Mouse (Mus musculus) MEL (cell line): Measurements from ENCODE around the gene Trim46. TPM values are rescaled to one million over a fixed set of nuclear protein-coding genes. Genes with fewer than 3 reads are reported as not detected.

Experiments used
- DNase-seq: peaks from one replicate; pipeline ENCODE4 v3.0.0; 2011; ENCODE audit warnings: low read depth, low spot score
- H3K27ac ChIP-seq: 2 replicates; pipeline ENCODE4 v1.5.1; 2012; ENCODE audit warnings: low read depth, mild to moderate bottlenecking, control low read depth, low read length, moderate library complexity; ENCODE audit not compliant: control insufficient read depth
- H3K27me3 ChIP-seq, 2 experiments: fragments of 150-350 bp in 1 of 2; sonication (generic) in 1 of 2; 2 replicates each; pipeline ENCODE4 v1.6.1; 2012; ENCODE audit warnings: low read length in 2 of 2, mild to moderate bottlenecking in 2 of 2, improper control_type of control experiment in 1 of 2, moderate library complexity in 1 of 2; ENCODE audit not compliant: insufficient read depth in 2 of 2, control insufficient read depth in 1 of 2
- H3K36me3 ChIP-seq, 2 experiments: 2 replicates each; pipeline ENCODE4 v1.6.1; 2012 to 2014; ENCODE audit warnings: low read length in 2 of 2, improper control_type of control experiment in 1 of 2, inconsistent platforms in 1 of 2, mild to moderate bottlenecking in 1 of 2; ENCODE audit not compliant: insufficient read depth in 2 of 2, control insufficient read depth in 1 of 2
- H3K4me1 ChIP-seq, 2 experiments: fragments of 150-350 bp in 1 of 2; sonication (generic) in 1 of 2; 2 replicates each; pipeline ENCODE4 v1.6.1; 2012; ENCODE audit warnings: low read length in 2 of 2, improper control_type of control experiment in 1 of 2, mild to moderate bottlenecking in 1 of 2; ENCODE audit not compliant: insufficient read depth in 2 of 2, control insufficient read depth in 1 of 2
- H3K4me3 ChIP-seq, 2 experiments: fragments of 150-350 bp in 1 of 2; sonication (generic) in 1 of 2; 2 replicates each; pipeline ENCODE4 v1.5.1; 2012; ENCODE audit warnings: low read depth in 2 of 2, low read length in 2 of 2, mild to moderate bottlenecking in 2 of 2, moderate library complexity in 2 of 2, control low read depth in 1 of 2, improper control_type of control experiment in 1 of 2; ENCODE audit not compliant: control insufficient read depth in 1 of 2, insufficient read depth in 1 of 2
- H3K79me2 ChIP-seq: 2 replicates; pipeline ENCODE4 v1.6.1; 2012; ENCODE audit warnings: mild to moderate bottlenecking, low read length, moderate library complexity; ENCODE audit not compliant: control insufficient read depth, poor library complexity, insufficient read depth
- H3K9ac ChIP-seq: 2 replicates; pipeline ENCODE4 v1.6.1; 2012; ENCODE audit warnings: low read depth, mild to moderate bottlenecking, control low read depth, low read length, moderate library complexity; ENCODE audit not compliant: control insufficient read depth, poor library complexity, severe bottlenecking
- H3K9me3 ChIP-seq: fragments of 150-350 bp; sonication (generic); replicated peaks from 2 replicates; pipeline ENCODE4 v1.6.1; 2012; ENCODE audit warnings: mild to moderate bottlenecking, low read length, improper control_type of control experiment, moderate library complexity; ENCODE audit not compliant: insufficient read depth
- BHLHE40 ChIP-seq: IDR thresholded peaks from 2 replicates; pipeline ENCODE4 v1.6.1; 2012; ENCODE audit warnings: low read depth, mild to moderate bottlenecking, inconsistent platforms, low read length, improper control_type of control experiment, borderline replicate concordance
- CHD1 ChIP-seq: IDR thresholded peaks from 2 replicates; pipeline ENCODE4 v1.6.1; 2012; ENCODE audit warnings: low read depth, mild to moderate bottlenecking, inconsistent platforms, low read length, improper control_type of control experiment
- EP300 ChIP-seq, 2 experiments: IDR thresholded peaks; 2 replicates each; pipeline ENCODE4 v1.6.1; 2011; ENCODE audit warnings: improper control_type of control experiment in 2 of 2, low read length in 2 of 2, low read depth in 1 of 2, mild to moderate bottlenecking in 1 of 2
- ETS1 ChIP-seq: IDR thresholded peaks from 2 replicates; pipeline ENCODE4 v1.6.1; 2012; ENCODE audit warnings: low read depth, mild to moderate bottlenecking, inconsistent platforms, low read length, improper control_type of control experiment, moderate library complexity
- GABPA ChIP-seq: IDR thresholded peaks from 2 replicates; pipeline ENCODE4 v1.6.1; 2012; ENCODE audit warnings: low read depth, mild to moderate bottlenecking, inconsistent platforms, low read length, improper control_type of control experiment, moderate library complexity
- GATA1 ChIP-seq: IDR thresholded peaks from 2 replicates; pipeline ENCODE4 v1.6.1; 2011; ENCODE audit warnings: low read depth, low read length, improper control_type of control experiment
- JUND ChIP-seq: IDR thresholded peaks from 2 replicates; pipeline ENCODE4 v1.6.1; 2011; ENCODE audit warnings: low read depth, mild to moderate bottlenecking, improper control_type of control experiment, low read length
- KAT2A ChIP-seq: conservative IDR thresholded peaks from 2 replicates; pipeline ENCODE4 v1.6.1; 2012; ENCODE audit warnings: low read depth, low read length, improper control_type of control experiment, inconsistent platforms
- MAFK ChIP-seq: IDR thresholded peaks from 2 replicates; pipeline ENCODE4 v1.6.1; 2011; ENCODE audit warnings: low read depth, mild to moderate bottlenecking, low read length, improper control_type of control experiment, borderline replicate concordance
- MAZ ChIP-seq: IDR thresholded peaks from 2 replicates; pipeline ENCODE4 v1.6.1; 2012; ENCODE audit warnings: low read depth, mild to moderate bottlenecking, inconsistent platforms, low read length, improper control_type of control experiment
- MXI1 ChIP-seq: IDR thresholded peaks from 2 replicates; pipeline ENCODE4 v1.6.1; 2011; ENCODE audit warnings: mild to moderate bottlenecking, low read depth, low read length, improper control_type of control experiment
- MYB ChIP-seq: IDR thresholded peaks from 2 replicates; pipeline ENCODE4 v1.6.1; 2011; ENCODE audit warnings: mild to moderate bottlenecking, low read depth, low read length, improper control_type of control experiment
- MYC ChIP-seq: IDR thresholded peaks from 2 replicates; pipeline ENCODE4 v1.6.1; 2011; ENCODE audit warnings: low read depth, mild to moderate bottlenecking, low read length, improper control_type of control experiment, moderate library complexity
- NRF1 ChIP-seq: IDR thresholded peaks from 2 replicates; pipeline ENCODE4 v1.6.1; 2014; ENCODE audit warnings: low read depth, mild to moderate bottlenecking, inconsistent platforms, low read length, improper control_type of control experiment, moderate library complexity; ENCODE audit not compliant: poor library complexity, insufficient read depth, severe bottlenecking
- POLR2AphosphoS2 ChIP-seq: IDR thresholded peaks from 2 replicates; pipeline ENCODE4 v1.6.1; 2011; ENCODE audit warnings: low read length, improper control_type of control experiment
- POLR2AphosphoS5 ChIP-seq: IDR thresholded peaks from 2 replicates; pipeline ENCODE4 v1.6.1; 2012; ENCODE audit warnings: low read depth, borderline replicate concordance, mild to moderate bottlenecking, inconsistent platforms, low read length, moderate library complexity, mixed read lengths
- RAD21 ChIP-seq: IDR thresholded peaks from 2 replicates; pipeline ENCODE4 v1.6.1; 2011; ENCODE audit warnings: mild to moderate bottlenecking, low read depth, low read length, improper control_type of control experiment
- RCOR1 ChIP-seq: IDR thresholded peaks from 2 replicates; pipeline ENCODE4 v1.6.1; 2012; ENCODE audit warnings: low read depth, mild to moderate bottlenecking, inconsistent platforms, low read length, improper control_type of control experiment
- SIN3A ChIP-seq: IDR thresholded peaks from 2 replicates; pipeline ENCODE4 v1.6.1; 2012; ENCODE audit warnings: low read length, improper control_type of control experiment, inconsistent platforms
- SMC3 ChIP-seq: IDR thresholded peaks from 2 replicates; pipeline ENCODE4 v1.6.1; 2011; ENCODE audit warnings: low read depth, low read length, improper control_type of control experiment
- TAL1 ChIP-seq: IDR thresholded peaks from 2 replicates; pipeline ENCODE4 v1.6.1; 2012; ENCODE audit warnings: mild to moderate bottlenecking, inconsistent platforms, low read length, moderate library complexity, mixed read lengths
- UBTF ChIP-seq: IDR thresholded peaks from 2 replicates; pipeline ENCODE4 v1.6.1; 2012; ENCODE audit warnings: low read depth, mild to moderate bottlenecking, inconsistent platforms, low read length, improper control_type of control experiment, moderate library complexity, borderline replicate concordance; ENCODE audit not compliant: insufficient read depth
- USF1 ChIP-seq: IDR thresholded peaks from 2 replicates; pipeline ENCODE4 v1.6.1; 2014; ENCODE audit warnings: low read depth, mild to moderate bottlenecking, inconsistent platforms, low read length, improper control_type of control experiment, moderate library complexity
- ZKSCAN1 ChIP-seq: IDR thresholded peaks from 2 replicates; pipeline ENCODE4 v1.6.1; 2012; ENCODE audit warnings: low read depth, mild to moderate bottlenecking, inconsistent platforms, low read length, improper control_type of control experiment, moderate library complexity
- ZMIZ1 ChIP-seq: IDR thresholded peaks from 2 replicates; pipeline ENCODE4 v1.6.1; 2012; ENCODE audit warnings: low read depth, mild to moderate bottlenecking, inconsistent platforms, low read length, improper control_type of control experiment, moderate library complexity
- ZNF384 ChIP-seq: IDR thresholded peaks from 2 replicates; pipeline ENCODE4 v1.6.1; 2012; ENCODE audit warnings: low read depth, mild to moderate bottlenecking, inconsistent platforms, low read length, improper control_type of control experiment
- polyA plus RNA-seq, 2 experiments: library from polyadenylated mRNA; stranded (reverse) in 1 of 2; unstranded in 1 of 2; fragments of >175 nt in 1 of 2; fragments of >200 nt in 1 of 2; gene quantifications; 2 replicates each; pipeline versions ENCODE4 v1.2.1 to v1.2.4; 2012; ENCODE audit warnings: low replicate concordance in 2 of 2, low read depth in 1 of 2; ENCODE audit not compliant: insufficient read length in 2 of 2, insufficient read depth in 1 of 2, missing spikeins in 1 of 2
- total RNA-seq: library from RNA; depleted of rRNA; stranded (reverse); fragments of 300-350 nt; gene quantifications from 2 replicates; pipeline ENCODE4 v1.2.3, GENCODE M21; 2012

Gene Trim46
- total and polyA plus RNA-seq, 3 experiments, result 3.3 to 7.7 TPM; not detected in 1

GRCm38 (mm10) chr3:89231772-89232275 is 14.3 kb downstream of the Trim46 start (continued):
- no peak for TF ChIP-seq JUND
- no peak for TF ChIP-seq GABPA
- no peak for TF ChIP-seq POLR2AphosphoS2
- TF ChIP-seq CHD1, result no peak

DNA sequence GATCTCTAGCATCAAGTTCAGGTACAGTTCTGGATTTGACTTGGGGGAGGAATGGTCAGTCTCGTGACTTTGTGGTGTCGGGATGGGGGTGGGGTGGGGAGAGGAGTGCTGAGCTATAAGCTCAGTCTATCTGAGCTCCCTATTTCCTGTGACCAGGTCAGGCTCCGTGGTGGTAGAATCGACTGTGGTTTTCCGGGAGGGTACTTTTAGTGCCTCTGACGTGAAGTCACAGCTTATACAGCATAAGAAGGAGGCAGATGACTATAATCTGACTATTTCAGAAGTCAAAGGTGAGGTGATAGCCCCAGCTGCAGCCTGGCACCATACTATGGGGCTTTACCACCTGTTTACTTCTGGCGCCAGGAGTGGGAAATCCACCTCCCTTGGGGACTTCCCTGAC is 14.8 kb downstream of the Trim46 start:
- H3K27me3 ChIP-seq, result no peaks in the 10 kb centered on the region
- no peak for TF ChIP-seq MAFK
- TF ChIP-seq BHLHE40, result no peak
- TF ChIP-seq MYB, result no peak
- TF ChIP-seq USF1, result no peak
- no peak for TF ChIP-seq MYC
- TF ChIP-seq POLR2AphosphoS5, result no peak
- no peak for TF ChIP-seq UBTF
- no peak for TF ChIP-seq MAZ
- no peak for TF ChIP-seq ZMIZ1
- no peak for TF ChIP-seq MXI1
- no peak for TF ChIP-seq ETS1
- TF ChIP-seq RAD21, result no peak
- TF ChIP-seq TAL1, result no peak
- no peak for TF ChIP-seq NRF1
- TF ChIP-seq, all 39 proteins: peak for 0
- H3K9ac ChIP-seq, result no peak overlapping the region
- no peak for DNase-seq
- H3K4me1 ChIP-seq, result peaks cover 7 to 26% of the 10 kb centered on the region in 2 experiments
- no peaks in the 10 kb centered on the region for H3K9me3 ChIP-seq
- no peak overlapping the region for H3K27ac ChIP-seq
- H3K79me2 ChIP-seq, result no peaks in the 10 kb centered on the region
- H3K4me3 ChIP-seq, result no peak overlapping the region
- peaks cover 0 to 14% of the 10 kb centered on the region in 2 experiments; a peak in 2 of 4 replicates for H3K36me3 ChIP-seq

- no peak overlapping the region for H3K9ac ChIP-seq
- no peaks in the 10 kb centered on the region for H3K27me3 ChIP-seq
- peaks cover 0 to 14% of the 10 kb centered on the region in 2 experiments; a peak in 2 of 4 replicates for H3K36me3 ChIP-seq
- no peaks in the 10 kb centered on the region for H3K9me3 ChIP-seq
- H3K79me2 ChIP-seq, result no peaks in the 10 kb centered on the region
- peaks cover 7 to 26% of the 10 kb centered on the region in 2 experiments for H3K4me1 ChIP-seq
- DNase-seq, result no peak
- H3K27ac ChIP-seq, result no peak overlapping the region
- TF ChIP-seq SIN3A (no peak), SMC3 (no peak), KAT2A (no peak), GATA1 (no peak), MAZ (no peak), GABPA (no peak), ZNF384 (no peak), RCOR1 (no peak), MYC (no peak), CHD1 (no peak), ZKSCAN1 (no peak), ETS1 (no peak), MXI1 (no peak), EP300 (IDR thresholded peaks at IDR 0.05; ENCODE audit: low read depth in 1 of 2, low read length in 2 of 2) (no peak), USF1 (no peak)
- H3K4me3 ChIP-seq, result no peak overlapping the region
Measured at GRCm38 (mm10) chr3:89230561-89230960, 15.5 kb downstream of the Trim46 start.
